Mouse (Mus musculus) adrenal gland, adult 2 months (tissue): ENCODE measurements around the gene Hoga1. TPM values are rescaled to one million over a fixed set of nuclear protein-coding genes. Genes with fewer than 3 reads are reported as not detected.
"Not testable (repeated sequence)": the region's sequence is repeated elsewhere in the genome, so short reads cannot be mapped to it uniquely, and the experiment has no call there.

Experiments used
- DNase-seq: peaks from one replicate; pipeline ENCODE4 v3.0.0; 2021
- polyA plus RNA-seq: library from polyadenylated mRNA; depleted of rRNA; stranded (reverse); fragments of >200 nt; gene quantifications from 2 replicates; pipeline ENCODE4 v1.2.3, GENCODE M21; 2012
- total RNA-seq, 2 experiments: library from RNA; stranded (reverse); gene quantifications; 2 replicates each; pipeline ENCODE4 v1.2.3; 2021

The Hoga1 gene
- total and polyA plus RNA-seq, 3 experiments: 1.6 to 8.0 (median 3.7) TPM

GRCm38 (mm10) chr19:42069241-42069525, 23.8 kb downstream of the Hoga1 start:
- DNase-seq: peak; percentile 43

GRCm38 (mm10) chr19:42071221-42071620, 25.8 kb downstream of the Hoga1 start:
- DNase-seq: no peak

- DNase-seq: no peak
Measured at GRCm38 (mm10) chr19:42071886-42072608, 26.6 kb downstream of the Hoga1 start.

- peak; percentile 70 for DNase-seq
Measured at GRCm38 (mm10) chr19:42072802-42073201, 27.4 kb downstream of the Hoga1 start.

- peak; percentile 38 for DNase-seq
Measured at GRCm38 (mm10) chr19:42075051-42075450, 29.6 kb downstream of the Hoga1 start.

GRCm38 (mm10) chr19:42075992-42076391, 30.6 kb downstream of the Hoga1 start:
- DNase-seq: no peak

GRCm38 (mm10) chr19:42078566-42078965, 33.2 kb downstream of the Hoga1 start:
- DNase-seq: no peak

GRCm38 (mm10) chr19:42079006-42079405, 33.6 kb downstream of the Hoga1 start:
- no peak for DNase-seq

GRCm38 (mm10) chr19:42079950-42080349, 34.5 kb downstream of the Hoga1 start:
- peak; percentile 64 for DNase-seq

- no peak for DNase-seq
Measured at GRCm38 (mm10) chr19:42080469-42080868, 35.1 kb downstream of the Hoga1 start.

GRCm38 (mm10) chr19:42081613-42082012, 36.2 kb downstream of the Hoga1 start:
- DNase-seq: not testable (repeated sequence)

- DNase-seq: no peak
Measured at GRCm38 (mm10) chr19:42085690-42086089, 40.3 kb downstream of the Hoga1 start.

GRCm38 (mm10) chr19:42086166-42086565, 40.8 kb downstream of the Hoga1 start, which contains the start of gene Morn4:
Morn4 (minus strand) TSS chr19:42086357.
- DNase-seq: peak; percentile 90

GRCm38 (mm10) chr19:42089103-42089747, 43.8 kb downstream of the Hoga1 start:
- peak; percentile 64 for DNase-seq

GRCm38 (mm10) chr19:42089748-42090595, 44.6 kb downstream of the Hoga1 start, which contains the start of gene Pi4k2a:
Pi4k2a (plus strand) TSS chr19:42090470.
- peak; percentile 100 for DNase-seq

- DNase-seq: no peak
Measured at GRCm38 (mm10) chr19:42090637-42091141, 45.3 kb downstream of the Hoga1 start.

- DNase-seq: no peak
Measured at GRCm38 (mm10) chr19:42099406-42099805, 54.0 kb downstream of the Hoga1 start.

- DNase-seq: no peak
Measured at GRCm38 (mm10) chr19:42104681-42105080, 59.3 kb downstream of the Hoga1 start.

- DNase-seq: no peak
Measured at GRCm38 (mm10) chr19:42115783-42116335, 70.4 kb downstream of the Hoga1 start.

- DNase-seq: no peak
Measured at GRCm38 (mm10) chr19:42118142-42118541, 72.7 kb downstream of the Hoga1 start.

GRCm38 (mm10) chr19:42118596-42118995, 73.2 kb downstream of the Hoga1 start:
- DNase-seq: peak; percentile 64

GRCm38 (mm10) chr19:42120451-42120850, 75.0 kb downstream of the Hoga1 start:
- peak; percentile 64 for DNase-seq
